Mouse (Mus musculus): ENCODE data around the gene Gpr157.

Gene Gpr157

DNA sequence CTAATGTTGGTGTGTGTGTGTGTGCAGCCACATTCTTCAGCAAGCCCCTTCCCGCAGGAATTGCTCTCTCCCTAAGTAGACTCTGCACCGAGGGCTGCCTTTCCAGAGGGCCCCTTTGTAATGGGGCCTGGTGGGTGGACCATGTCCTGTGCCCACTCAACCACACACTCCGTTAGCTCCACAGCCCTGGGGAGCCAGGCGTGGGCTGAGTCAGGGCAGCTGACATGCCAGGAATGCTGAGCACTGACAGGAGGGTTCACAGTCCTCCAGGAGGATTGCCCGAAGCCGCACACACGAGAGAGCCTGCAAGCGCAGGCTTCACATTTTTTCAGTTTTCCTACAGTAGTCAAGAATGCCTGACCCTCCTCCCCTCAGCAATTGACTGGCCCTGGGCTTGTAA, 17.0 kb upstream of the Gpr157 start:
- in situ Hi-C loops (cut with MseI, MboI): no loop called here

DNA sequence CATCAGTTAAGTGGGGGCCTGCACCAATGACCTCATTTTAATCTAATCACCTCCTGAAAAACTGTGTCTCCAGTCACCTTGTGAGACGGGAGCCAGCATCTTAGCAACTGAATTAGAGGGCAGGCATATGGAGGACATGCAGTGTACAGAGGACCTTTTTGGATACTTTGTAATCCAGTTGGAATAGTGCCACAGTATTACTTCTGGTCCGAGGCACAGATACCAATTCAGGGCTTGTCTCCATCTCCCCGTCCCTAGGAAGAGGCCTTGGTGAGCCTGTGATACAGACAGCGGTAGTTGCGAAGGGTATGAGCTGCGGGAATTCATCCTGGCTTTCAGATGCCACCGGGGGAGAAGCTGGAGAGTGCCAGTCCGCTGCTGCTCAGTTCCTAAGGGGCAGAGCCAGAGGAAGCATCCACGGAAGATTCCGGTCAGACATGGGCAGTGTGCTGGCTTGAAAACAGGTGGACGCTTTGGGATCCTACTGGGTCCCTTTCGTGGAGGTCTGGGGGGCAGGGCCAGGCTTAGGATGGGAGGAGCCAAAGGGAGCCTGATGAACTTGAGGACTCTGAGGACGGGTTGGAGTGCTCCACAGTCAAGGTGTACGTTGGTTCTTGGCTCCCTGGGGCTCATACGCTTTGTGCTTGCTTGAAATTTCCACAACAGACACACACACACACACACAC, 14.6 kb upstream of the Gpr157 start:
- in situ Hi-C loops (cut with MseI, MboI): no loop called here

DNA sequence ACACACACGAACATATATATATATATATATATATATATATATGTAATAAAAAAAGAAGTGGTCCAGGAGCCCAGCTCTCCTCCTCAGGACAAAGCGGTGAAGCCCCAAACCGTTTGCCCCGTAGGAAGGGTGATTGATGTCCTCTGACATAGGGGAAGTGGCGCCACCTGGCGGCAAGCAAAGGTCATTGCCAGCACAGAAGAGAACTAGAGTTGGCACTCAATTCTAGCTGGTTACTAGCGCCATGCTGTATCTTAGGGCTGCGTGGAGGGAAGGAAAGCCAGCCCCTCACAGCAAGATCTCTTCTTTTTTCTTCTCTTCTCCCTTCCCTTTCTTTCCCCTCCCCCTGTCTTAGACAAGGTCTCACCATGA, 14.1 kb upstream of the Gpr157 start:
- in situ Hi-C loops (cut with MseI, MboI): no loop called here

- in situ Hi-C loops (cut with MseI, MboI): no loop called here
Measured at GRCm38 (mm10) chr4:150075350-150075749, 11.8 kb upstream of the Gpr157 start.

DNA sequence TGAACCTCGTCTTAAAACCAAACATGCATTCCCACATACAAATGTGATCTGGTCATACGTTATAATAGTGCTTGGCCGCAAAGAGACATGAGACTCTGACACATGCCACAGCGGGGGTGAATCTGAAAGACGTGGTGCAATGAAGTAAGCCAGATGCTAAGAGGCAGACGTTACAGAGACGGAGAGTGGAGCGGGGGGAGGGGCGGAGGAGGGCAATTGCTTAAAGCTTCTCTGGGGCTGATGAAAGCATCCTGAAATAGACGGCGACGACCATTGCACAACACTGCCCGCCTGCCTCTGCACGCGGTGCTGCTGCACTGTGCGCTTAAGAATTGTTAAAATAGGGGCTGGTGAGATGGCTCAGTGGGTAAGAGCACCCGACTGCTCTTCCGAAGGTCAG, 11.0 kb upstream of the Gpr157 start:
- in situ Hi-C loops (cut with MseI, MboI): no loop called here

DNA sequence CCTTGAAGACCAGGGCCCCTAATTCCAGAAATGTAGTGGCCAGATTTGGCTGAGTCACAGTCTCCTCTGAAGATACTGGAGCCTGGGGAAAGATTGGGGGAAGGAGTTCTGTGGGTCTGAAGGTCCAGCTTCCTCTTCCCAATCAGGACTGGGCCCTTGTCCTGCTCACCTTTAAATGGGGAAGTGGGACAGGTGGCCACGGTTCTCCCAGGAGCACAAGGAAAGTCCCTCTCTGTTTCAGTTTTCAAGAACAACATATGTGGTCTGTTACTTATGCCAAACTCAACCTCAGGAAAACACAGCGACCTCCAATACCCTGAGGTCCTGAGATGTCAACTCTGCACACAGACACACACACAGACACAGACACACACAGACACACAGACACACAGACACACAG, 8.5 kb upstream of the Gpr157 start:
- in situ Hi-C loops (cut with MseI, MboI): no loop called here

GRCm38 (mm10) chr4:150079244-150079643, 7.9 kb upstream of the Gpr157 start:
- in situ Hi-C loops (cut with MseI, MboI): no loop called here

DNA sequence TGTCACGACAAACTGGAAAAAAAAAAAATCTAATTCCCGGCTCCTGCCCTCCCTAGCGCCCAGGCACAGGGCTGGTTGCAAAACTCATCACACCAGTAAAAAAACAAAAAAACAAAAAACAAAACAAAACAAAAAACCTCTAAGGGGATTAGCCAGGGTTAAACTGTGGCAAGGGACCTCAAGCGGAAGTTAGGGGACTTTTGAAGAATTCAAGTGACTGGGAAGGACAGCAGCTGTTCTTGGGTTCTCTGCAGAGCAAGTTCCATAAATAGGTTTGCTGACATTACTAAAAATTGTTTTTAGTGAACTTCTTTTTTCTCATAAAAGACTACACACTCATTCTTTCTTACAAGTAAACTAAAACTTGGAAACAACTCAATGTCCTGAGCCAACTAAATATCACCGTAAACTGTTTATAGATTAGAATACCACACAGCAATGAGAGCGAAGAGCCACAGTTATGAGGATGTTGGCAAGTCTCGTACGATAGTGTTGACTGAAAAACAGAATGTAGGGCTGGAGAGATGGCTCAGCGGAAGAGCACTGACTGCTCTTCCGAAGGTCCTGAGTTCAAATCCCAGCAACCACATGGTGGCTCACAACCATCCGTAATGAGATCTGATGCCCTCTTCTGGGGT, 6.7 kb upstream of the Gpr157 start:
- in situ Hi-C loops (cut with MseI, MboI): no loop called here

GRCm38 (mm10) chr4:150085366-150085765, 1.8 kb upstream of the Gpr157 start:
- in situ Hi-C loops (cut with MseI, MboI): no loop called here

- in situ Hi-C loops (cut with MseI, MboI): no loop called here
Measured at GRCm38 (mm10) chr4:150086841-150087160, 364 bp upstream of the Gpr157 start.

- in situ Hi-C loops (cut with MseI, MboI): no loop called here
Measured at GRCm38 (mm10) chr4:150087890-150088530, 845 bp downstream of the Gpr157 start.

DNA sequence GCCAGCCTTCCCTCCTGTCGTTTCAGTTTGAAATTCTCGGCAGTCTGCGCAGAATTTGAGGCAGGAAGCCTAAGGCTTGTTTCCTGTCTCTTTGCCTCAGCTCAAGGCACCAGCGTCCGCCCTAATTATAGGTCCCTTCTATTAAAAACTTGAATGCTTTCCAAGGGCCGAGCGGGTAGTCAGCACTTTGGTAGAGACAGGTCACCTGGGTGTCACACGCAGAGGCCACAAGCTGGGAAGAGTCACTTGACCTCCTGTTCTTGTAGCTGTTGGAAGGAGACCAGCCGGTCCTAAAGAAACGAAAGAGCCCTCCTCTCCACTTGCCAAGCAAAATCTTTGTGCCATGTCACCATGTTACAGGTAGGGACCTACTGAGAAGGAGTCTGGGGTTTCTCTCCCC, 2.0 kb downstream of the Gpr157 start:
- in situ Hi-C loops (cut with MseI, MboI): no loop called here

DNA sequence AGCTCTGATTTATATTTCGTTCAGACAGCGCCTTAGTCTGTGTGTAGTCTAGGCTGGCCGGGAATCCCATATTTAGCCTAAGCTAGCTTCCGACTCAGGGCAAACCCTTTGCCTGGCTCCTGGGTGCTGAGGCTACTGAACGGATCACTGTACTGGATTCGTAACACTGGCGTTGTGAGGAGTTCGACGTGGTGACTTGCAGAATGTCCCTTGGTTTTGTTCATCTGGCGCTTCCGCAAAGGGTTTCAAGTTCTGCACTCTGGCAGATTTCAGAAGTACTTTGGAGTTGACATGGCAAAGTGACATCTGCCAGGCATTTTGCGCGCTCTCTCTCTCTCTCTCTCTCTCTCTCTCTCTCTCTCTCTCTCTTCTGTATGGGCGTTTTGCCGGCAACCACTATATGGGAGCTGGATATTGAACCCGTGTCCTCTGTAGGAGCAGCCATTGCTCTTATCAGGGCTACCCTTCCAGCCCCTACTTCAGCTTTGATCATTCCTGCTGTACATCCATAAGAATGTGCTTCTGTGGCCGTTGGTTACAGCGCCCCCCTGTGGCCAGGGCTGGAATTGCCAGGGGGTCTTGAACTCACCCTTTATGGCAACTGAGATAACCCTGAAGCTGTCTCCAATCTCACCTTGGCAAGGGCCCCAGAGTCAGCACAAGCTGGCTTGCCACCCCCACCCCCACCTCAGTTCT, 4.9 kb downstream of the Gpr157 start:
- in situ Hi-C loops (cut with MseI, MboI): loop anchor here (5.0 kb wide), 2 partner anchors 50 to 55 kb away; no protein-coding TSS in a partner anchor

DNA sequence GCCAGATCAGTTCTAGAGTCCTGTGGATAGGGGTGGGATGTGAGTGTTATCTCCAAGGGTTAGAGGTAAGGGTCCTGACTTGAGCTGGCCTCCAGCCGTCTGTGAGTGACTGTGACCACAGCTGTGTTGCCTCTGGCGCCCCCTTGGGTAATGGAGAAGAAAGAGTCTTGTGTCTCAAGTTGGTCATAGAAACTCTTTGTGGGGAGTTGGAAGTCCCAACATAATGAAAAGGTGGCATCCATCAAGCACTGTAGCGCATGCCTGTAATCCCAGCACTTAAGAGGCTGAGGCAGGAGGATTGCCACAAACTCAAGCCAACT, 5.4 kb downstream of the Gpr157 start:
- in situ Hi-C loops (cut with MseI, MboI): loop anchor here (5.0 kb wide), 2 partner anchors 50 to 55 kb away; no protein-coding TSS in a partner anchor

DNA sequence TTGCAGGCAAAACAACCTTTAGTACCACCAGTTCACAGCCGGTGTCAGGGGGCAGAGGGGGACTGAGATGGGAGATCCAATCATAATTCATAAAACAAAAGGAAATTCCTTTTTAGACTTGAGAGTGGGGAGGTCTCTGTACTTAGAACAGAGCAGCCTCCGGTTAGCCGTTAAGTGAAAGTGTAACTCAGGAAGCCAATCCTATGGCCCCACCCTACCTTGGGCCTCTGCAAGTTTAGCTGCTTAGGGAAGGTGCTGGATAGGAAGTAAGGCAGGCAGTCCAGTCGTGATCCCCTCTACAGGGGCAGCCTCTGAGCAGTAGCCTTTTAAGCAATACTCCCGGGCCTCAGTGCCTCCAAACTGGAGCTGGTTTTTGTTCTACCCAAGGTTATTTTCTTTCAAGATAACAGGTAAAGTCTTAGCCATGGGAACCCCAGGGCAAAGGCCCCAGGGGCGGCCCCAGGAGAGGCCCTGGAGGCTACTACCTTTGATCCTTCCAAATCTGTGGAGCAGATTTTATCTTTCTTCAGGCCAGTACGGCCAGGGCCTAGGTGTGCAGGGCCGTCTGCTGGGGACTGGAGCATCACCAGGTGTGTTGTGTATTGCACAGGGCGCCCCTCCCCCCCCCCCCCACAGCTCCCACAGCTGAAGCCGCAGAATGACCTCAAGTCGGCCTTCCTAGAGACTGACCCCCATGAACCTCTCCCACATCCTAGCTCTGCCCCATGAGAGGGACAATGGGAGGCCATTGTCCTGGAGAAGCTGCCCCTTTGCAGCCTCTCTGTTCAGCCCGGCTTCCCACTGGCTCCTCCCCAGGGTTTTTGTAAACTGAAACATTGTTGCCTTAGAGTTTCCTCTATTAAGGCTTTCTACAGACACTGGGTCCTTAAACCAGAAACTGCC, 6.6 kb downstream of the Gpr157 start:
- in situ Hi-C loops (cut with MseI, MboI): loop anchor here (5.0 kb wide), 2 partner anchors 52 to 57 kb away; no protein-coding TSS in a partner anchor

GRCm38 (mm10) chr4:150094463-150094789, 7.3 kb downstream of the Gpr157 start:
- in situ Hi-C loops (cut with MseI, MboI): loop anchor here (5.0 kb wide), 2 partner anchors 52 to 57 kb away; no protein-coding TSS in a partner anchor

GRCm38 (mm10) chr4:150096309-150096708, 9.1 kb downstream of the Gpr157 start:
- in situ Hi-C loops (cut with MseI, MboI): no loop called here

- in situ Hi-C loops (cut with MseI, MboI): no loop called here
Measured at GRCm38 (mm10) chr4:150097847-150098246, 10.7 kb downstream of the Gpr157 start.

GRCm38 (mm10) chr4:150098880-150099279, 11.7 kb downstream of the Gpr157 start:
- in situ Hi-C loops (cut with MseI, MboI): no loop called here

- in situ Hi-C loops (cut with MseI, MboI): no loop called here
Measured at GRCm38 (mm10) chr4:150102822-150103221, 15.7 kb downstream of the Gpr157 start.

GRCm38 (mm10) chr4:150105671-150106070, 18.5 kb downstream of the Gpr157 start:
- in situ Hi-C loops (cut with MseI, MboI): no loop called here

GRCm38 (mm10) chr4:150106637-150107036, 19.5 kb downstream of the Gpr157 start:
- in situ Hi-C loops (cut with MseI, MboI): no loop called here
